Comparison of ENCODE assay signal across 7 mouse cellular contexts in genomic region chr13:56601199-56601598, GRCm38 (mm10). TPM values are rescaled to one million over a fixed set of nuclear protein-coding genes. Genes with fewer than 3 reads are reported as not detected.
DNase-seq lines count a peak whose midpoint lies in the region; ATAC-seq lines count a peak whose summit lies in the region.

No protein-coding gene starts in this region.

- WGBS in limb, embryonic 11.5 days, result 11% methylated on average over 11 of the region's 11 CpGs

- no peak overlapping the region for H3K4me3 ChIP-seq in limb, embryonic 11.5 days (ENCODE audit: low read depth, low read length)

- peak overlapping the region; percentile 95 for H3K27ac ChIP-seq in limb, embryonic 11.5 days (replicated peaks; ENCODE audit: low read depth, low read length)

- DNase-seq in MN1 (ENCODE audit: low spot score), result peak; percentile 87
- peak; percentile 57 for DNase-seq in ZHBTc4 (ENCODE audit: low read depth, low spot score)
- peak; percentile 58 to 69 for DNase-seq in heart, adult 18-20 months
- DNase-seq in limb, embryonic 11.5 days (ENCODE audit: low spot score), result peak; percentile 72
- DNase-seq in frontal cortex, postnatal 14 days (ENCODE audit: low spot score in 2 of 2), result no peak
- no peak for DNase-seq in spleen, postnatal 14 days (ENCODE audit: low spot score in 2 of 2)
- no peak for DNase-seq in natural killer cell, adult 2 months (ENCODE audit: low spot score in 2 of 2)

- no peaks in the 10 kb centered on the region for H3K36me3 ChIP-seq in limb, embryonic 11.5 days (ENCODE audit: control insufficient read depth, insufficient read depth, low read length)

- no peaks in the 10 kb centered on the region for H3K9me3 ChIP-seq in limb, embryonic 11.5 days (ENCODE audit: control insufficient read depth, low read length)

- H3K9ac ChIP-seq in limb, embryonic 11.5 days (ENCODE audit: low read length), result peak overlapping the region; percentile 27; the same call in 1 of the 2 replicates

- H3K27me3 ChIP-seq in limb, embryonic 11.5 days (ENCODE audit: control insufficient read depth, insufficient read depth, low read length), result no peaks in the 10 kb centered on the region

- H3K4me2 ChIP-seq in limb, embryonic 11.5 days (ENCODE audit: low read depth, severe bottlenecking), result peak overlapping the region; percentile 7; the same call in 1 of the 2 replicates

- ATAC-seq in limb, embryonic 11.5 days (ENCODE audit: insufficient number of reproducible peaks, low FRiP score, low TSS enrichment, low read depth), result peak; percentile 72; the same call in 1 of the 2 replicates

- peaks cover 27% of the 10 kb centered on the region for H3K4me1 ChIP-seq in limb, embryonic 11.5 days (ENCODE audit: control insufficient read depth, insufficient read depth, low read length)

RNA-seq across cellular contexts. Expression of gene Tgfbi, which starts 8.1 kb away (rescaled TPM):
- 10 to 100 TPM; 19.5 to 22.9 TPM for total RNA-seq in heart, adult 18-20 months (2021)
- polyA plus RNA-seq in limb, embryonic 11.5 days (2014; fragmentation: Nextera tagmentation; extraction: Ambion mirVana), result 47.3 and 48.2 TPM in 2 replicates

RNA-seq across cellular contexts. Expression of gene Lect2, which starts 52.9 kb away (rescaled TPM):
- not detected for total RNA-seq in heart, adult 18-20 months (2021)
- not detected in 2 replicates for polyA plus RNA-seq in limb, embryonic 11.5 days (2014; fragmentation: Nextera tagmentation; extraction: Ambion mirVana)

Comparison
In these comparisons a context has a peak if more than half of its experiments do, and no peak if none do; other contexts are left out.
1. DNase-seq: peak in MN1 (single experiment), ZHBTc4 (single experiment), heart, adult 18-20 months (2 of 2) and limb, embryonic 11.5 days (single experiment); none in frontal cortex, postnatal 14 days (0 of 2), spleen, postnatal 14 days (0 of 2) and natural killer cell, adult 2 months (0 of 2).